Mouse (Mus musculus): ENCODE data around the gene Slc6a19. TPM values are rescaled to one million over a fixed set of nuclear protein-coding genes. Genes with fewer than 3 reads are reported as not detected.
"Not testable (repeated sequence)": the region's sequence is repeated elsewhere in the genome, so short reads cannot be mapped to it uniquely, and the experiment has no call there.

Slc6a19 gene
- not detected in 2 replicates for polyA plus RNA-seq (2014; fragmentation: Nextera tagmentation; extraction: Ambion mirVana)

DNA sequence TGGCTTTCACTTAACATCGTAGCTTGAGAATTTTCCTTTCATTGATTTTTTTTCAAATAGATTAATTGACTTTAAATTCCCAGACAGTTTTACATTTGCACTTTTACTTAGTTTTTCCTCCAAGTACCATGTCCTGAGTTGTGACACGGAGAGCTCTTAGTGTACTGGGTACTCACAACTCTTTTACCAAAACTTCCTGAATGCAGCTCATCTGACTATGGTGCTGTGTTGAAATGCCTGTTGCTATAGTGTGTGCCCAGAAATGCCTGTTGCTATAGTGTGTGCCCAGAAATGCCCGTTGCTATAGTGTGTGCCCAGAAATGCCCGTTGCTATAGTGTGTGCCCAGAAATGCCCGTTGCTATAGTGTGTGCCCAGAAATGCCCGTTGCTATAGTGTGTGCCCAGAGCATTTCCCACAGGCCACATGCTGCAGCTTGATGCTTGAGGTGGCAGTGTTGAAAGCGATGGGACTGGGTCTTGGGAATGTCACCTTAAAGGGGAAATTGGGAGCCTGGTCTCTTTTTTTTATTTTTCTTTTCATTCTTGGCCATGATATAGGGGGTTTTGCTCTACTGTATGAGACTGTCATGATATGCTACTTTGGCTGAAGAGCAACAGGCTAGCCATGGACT, at the start of gene Slc6a19:
Gene Slc6a19 (minus strand): TSS at position 172 of the 632 bp plus-strand sequence.
- no peak within 1 kb of the TSS for H3K27ac ChIP-seq (ENCODE audit: low read depth, low read length)
- no peak for ATAC-seq (replicated peaks; ENCODE audit: insufficient number of reproducible peaks, low FRiP score, low TSS enrichment)

DNA sequence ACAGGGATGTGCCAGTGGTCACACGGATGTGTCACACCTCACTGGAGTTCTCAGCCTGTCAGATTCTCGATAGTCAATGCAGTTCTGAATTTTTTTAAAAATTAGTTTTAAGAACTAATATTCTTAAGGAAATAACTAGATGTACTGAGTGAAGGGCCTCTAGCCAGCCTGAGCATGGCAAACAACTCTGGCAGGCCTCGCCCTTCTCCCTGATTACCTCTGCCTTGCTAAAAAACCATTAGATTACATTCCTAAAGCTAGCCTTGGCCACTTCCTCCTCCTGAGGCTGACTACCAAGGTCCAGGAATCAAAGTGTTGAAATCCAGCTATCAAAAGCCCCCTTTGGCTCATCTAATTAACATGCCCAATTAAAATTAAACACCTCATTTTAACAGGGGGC, 46.6 kb upstream of the Slc6a19 start:
- no peak overlapping the region for H3K9ac ChIP-seq (ENCODE audit: low read depth, low read length)
- 84% methylated on average over 3 of the region's 3 CpGs for whole genome bisulfite sequencing (ENCODE audit: insufficient replicate concordance)

More for the DNA sequence above, at the start of gene Slc6a19:
- no peaks in the 10 kb centered on the region for H3K27me3 ChIP-seq (ENCODE audit: control insufficient read depth, insufficient read depth, low read length)
- no peak within 1 kb of the TSS for H3K9ac ChIP-seq (ENCODE audit: low read depth, low read length)
- H3K4me3 ChIP-seq (ENCODE audit: low read depth, low read length) = no peak within 1 kb of the TSS
- H3K9me3 ChIP-seq (replicated peaks; ENCODE audit: control insufficient read depth, low read length) = no peaks in the 10 kb centered on the region
- no peaks in the 10 kb centered on the region for H3K36me3 ChIP-seq (ENCODE audit: control insufficient read depth, insufficient read depth, low read length)
- 82% methylated on average over 7 of the region's 7 CpGs for WGBS (ENCODE audit: insufficient replicate concordance)
- no peaks in the 10 kb centered on the region for H3K4me1 ChIP-seq (ENCODE audit: control insufficient read depth, insufficient read depth, low read length)
- no peak within 1 kb of the TSS for H3K4me2 ChIP-seq

GRCm38 (mm10) chr13:73750435-73750834, 45.8 kb upstream of the Slc6a19 start:
- 64% methylated on average over 6 of the region's 6 CpGs for WGBS (ENCODE audit: insufficient replicate concordance)
- ATAC-seq (replicated peaks; ENCODE audit: insufficient number of reproducible peaks, low FRiP score, low TSS enrichment) = no peak

More for the DNA sequence above, 46.6 kb upstream of the Slc6a19 start:
- Histone ChIP-seq H3K27me3 (ENCODE audit: control insufficient read depth, insufficient read depth, low read length) (no peaks in the 10 kb centered on the region; the same call in 1 of the 2 replicates), H3K4me3 (ENCODE audit: low read depth, low read length) (no peak overlapping the region), H3K4me1 (ENCODE audit: control insufficient read depth, insufficient read depth, low read length) (peaks cover 8% of the 10 kb centered on the region; the same call in 1 of the 2 replicates), H3K4me2 (no peak overlapping the region), H3K9me3 (replicated peaks; ENCODE audit: control insufficient read depth, low read length) (no peaks in the 10 kb centered on the region), H3K36me3 (ENCODE audit: control insufficient read depth, insufficient read depth, low read length) (no peaks in the 10 kb centered on the region), H3K27ac (ENCODE audit: low read depth, low read length) (no peak overlapping the region)
- no peak for ATAC-seq (replicated peaks; ENCODE audit: insufficient number of reproducible peaks, low FRiP score, low TSS enrichment)

GRCm38 (mm10) chr13:73748663-73749440, 44.2 kb upstream of the Slc6a19 start:
- no peak for ATAC-seq (replicated peaks; ENCODE audit: insufficient number of reproducible peaks, low FRiP score, low TSS enrichment)
- 32% methylated on average over 15 of the region's 15 CpGs for WGBS (ENCODE audit: insufficient replicate concordance)
- Histone ChIP-seq H3K4me2 (no peak overlapping the region), H3K27ac (ENCODE audit: low read depth, low read length) (no peak overlapping the region), H3K9me3 (replicated peaks; ENCODE audit: control insufficient read depth, low read length) (no peaks in the 10 kb centered on the region), H3K4me3 (ENCODE audit: low read depth, low read length) (no peak overlapping the region), H3K9ac (ENCODE audit: low read depth, low read length) (no peak overlapping the region), H3K36me3 (ENCODE audit: control insufficient read depth, insufficient read depth, low read length) (no peaks in the 10 kb centered on the region), H3K4me1 (ENCODE audit: control insufficient read depth, insufficient read depth, low read length) (no peaks in the 10 kb centered on the region), H3K27me3 (ENCODE audit: control insufficient read depth, insufficient read depth, low read length) (no peaks in the 10 kb centered on the region; the same call in 1 of the 2 replicates)

More at GRCm38 (mm10) chr13:73750435-73750834, 45.8 kb upstream of the Slc6a19 start:
- Histone ChIP-seq H3K4me3 (ENCODE audit: low read depth, low read length) (no peak overlapping the region), H3K27me3 (ENCODE audit: control insufficient read depth, insufficient read depth, low read length) (no peaks in the 10 kb centered on the region; the same call in 1 of the 2 replicates), H3K4me1 (ENCODE audit: control insufficient read depth, insufficient read depth, low read length) (peaks cover under 1% of the 10 kb centered on the region; the same call in 1 of the 2 replicates), H3K4me2 (no peak overlapping the region), H3K9me3 (replicated peaks; ENCODE audit: control insufficient read depth, low read length) (no peaks in the 10 kb centered on the region), H3K27ac (ENCODE audit: low read depth, low read length) (no peak overlapping the region), H3K36me3 (ENCODE audit: control insufficient read depth, insufficient read depth, low read length) (no peaks in the 10 kb centered on the region), H3K9ac (ENCODE audit: low read depth, low read length) (no peak overlapping the region)

- 68% methylated on average over 3 of the region's 3 CpGs for WGBS (ENCODE audit: insufficient replicate concordance)
- no peak overlapping the region for H3K27ac ChIP-seq (ENCODE audit: low read depth, low read length)
- no peak for ATAC-seq (replicated peaks; ENCODE audit: insufficient number of reproducible peaks, low FRiP score, low TSS enrichment)
- no peak overlapping the region for H3K4me2 ChIP-seq
- H3K4me3 ChIP-seq (ENCODE audit: low read depth, low read length) = no peak overlapping the region
- no peaks in the 10 kb centered on the region for H3K27me3 ChIP-seq (ENCODE audit: control insufficient read depth, insufficient read depth, low read length)
- no peaks in the 10 kb centered on the region for H3K36me3 ChIP-seq (ENCODE audit: control insufficient read depth, insufficient read depth, low read length)
- H3K9ac ChIP-seq (ENCODE audit: low read depth, low read length) = no peak overlapping the region
- H3K9me3 ChIP-seq (replicated peaks; ENCODE audit: control insufficient read depth, low read length) = no peaks in the 10 kb centered on the region
- no peaks in the 10 kb centered on the region for H3K4me1 ChIP-seq (ENCODE audit: control insufficient read depth, insufficient read depth, low read length)
These were observed 39.0 kb upstream of the Slc6a19 start for GRCm38 (mm10) chr13:73743662-73744061.

DNA sequence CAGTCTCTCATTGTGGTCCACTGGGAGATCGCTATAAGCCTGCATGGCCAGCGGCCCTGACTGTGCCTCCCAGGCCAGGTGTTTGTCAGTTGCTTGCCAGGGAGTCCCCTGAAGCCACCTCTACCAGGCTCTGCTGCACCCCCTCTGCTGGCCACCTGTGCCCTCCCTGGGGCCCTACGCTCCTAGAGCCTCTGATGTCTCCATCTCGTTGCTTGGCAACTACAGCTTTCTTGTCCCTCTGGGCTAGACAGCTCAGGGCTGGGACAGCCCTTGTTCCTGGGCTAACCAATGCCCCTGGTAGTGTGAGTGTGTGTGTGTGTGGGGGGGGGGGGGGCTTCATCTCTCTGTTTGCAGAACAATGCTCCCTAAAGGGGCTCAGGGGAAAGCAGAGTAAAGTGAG, 38.3 kb upstream of the Slc6a19 start:
- WGBS (ENCODE audit: insufficient replicate concordance) = 63% methylated on average over 4 of the region's 4 CpGs
- no peak overlapping the region for H3K9ac ChIP-seq (ENCODE audit: low read depth, low read length)
- no peak overlapping the region for H3K4me3 ChIP-seq (ENCODE audit: low read depth, low read length)
- no peaks in the 10 kb centered on the region for H3K4me1 ChIP-seq (ENCODE audit: control insufficient read depth, insufficient read depth, low read length)
- no peak overlapping the region for H3K4me2 ChIP-seq
- peak; percentile 46; the same call in 1 of the 2 replicates for ATAC-seq (replicated peaks; ENCODE audit: insufficient number of reproducible peaks, low FRiP score, low TSS enrichment)
- H3K36me3 ChIP-seq (ENCODE audit: control insufficient read depth, insufficient read depth, low read length) = no peaks in the 10 kb centered on the region
- H3K27me3 ChIP-seq (ENCODE audit: control insufficient read depth, insufficient read depth, low read length) = no peaks in the 10 kb centered on the region
- no peaks in the 10 kb centered on the region for H3K9me3 ChIP-seq (replicated peaks; ENCODE audit: control insufficient read depth, low read length)
- H3K27ac ChIP-seq (ENCODE audit: low read depth, low read length) = no peak overlapping the region

DNA sequence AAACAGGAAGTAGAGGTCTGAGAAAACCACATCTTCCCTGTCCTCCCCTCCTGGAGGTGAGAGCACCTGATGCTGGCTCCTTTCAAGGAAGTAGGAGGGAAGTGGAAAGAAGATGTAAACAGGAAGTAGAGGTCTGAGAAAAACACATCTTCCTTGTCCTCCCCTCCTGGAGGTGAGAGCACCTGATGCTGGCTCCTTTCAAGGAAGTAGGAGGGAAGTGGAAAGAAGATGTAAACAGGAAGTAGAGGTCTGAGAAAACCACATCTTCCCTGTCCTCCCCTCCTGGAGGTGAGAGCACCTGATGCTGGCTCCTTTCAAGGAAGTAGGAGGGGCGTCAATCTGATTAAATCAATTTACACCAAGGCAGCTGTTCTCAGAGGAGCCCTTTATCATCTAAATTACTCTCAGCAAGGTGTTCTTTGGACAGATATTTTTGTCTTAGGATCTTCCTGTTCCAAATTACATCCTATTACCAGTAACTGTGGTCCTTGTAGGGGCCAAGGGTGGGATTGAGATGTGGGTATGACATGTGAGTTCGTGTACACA, 35.8 kb upstream of the Slc6a19 start:
- H3K9ac ChIP-seq (ENCODE audit: low read depth, low read length); H3K4me3 ChIP-seq (ENCODE audit: low read depth, low read length); H3K27me3 ChIP-seq (ENCODE audit: control insufficient read depth, insufficient read depth, low read length); H3K36me3 ChIP-seq (ENCODE audit: control insufficient read depth, insufficient read depth, low read length); H3K4me1 ChIP-seq (ENCODE audit: control insufficient read depth, insufficient read depth, low read length); H3K27ac ChIP-seq (ENCODE audit: low read depth, low read length); ATAC-seq (replicated peaks; ENCODE audit: insufficient number of reproducible peaks, low FRiP score, low TSS enrichment); H3K9me3 ChIP-seq (replicated peaks; ENCODE audit: control insufficient read depth, low read length); H3K4me2 ChIP-seq: not testable (repeated sequence)
- 32% methylated on average over 2 of the region's 2 CpGs for WGBS (ENCODE audit: insufficient replicate concordance)

DNA sequence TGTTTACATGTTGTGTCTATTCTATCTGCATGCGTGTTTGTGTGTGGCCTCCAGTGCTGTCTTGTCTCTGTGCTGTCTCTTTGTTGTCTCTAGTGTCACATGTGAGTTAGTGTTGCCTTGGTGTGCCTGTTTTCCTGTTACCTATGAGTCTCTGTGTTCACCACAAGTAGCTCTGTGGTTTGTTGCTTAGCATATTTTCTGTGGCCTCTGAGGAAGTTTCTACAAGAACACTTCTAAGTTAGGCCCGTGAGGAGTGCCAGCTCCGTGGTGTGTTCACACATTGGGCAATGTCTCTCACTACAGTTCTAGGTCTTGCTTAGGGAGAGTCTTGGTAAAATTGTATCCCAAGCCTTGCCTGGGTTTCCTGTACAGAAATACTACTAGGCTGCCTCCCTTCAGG, 32.3 kb upstream of the Slc6a19 start:
- no peak overlapping the region for H3K4me2 ChIP-seq
- ATAC-seq (replicated peaks; ENCODE audit: insufficient number of reproducible peaks, low FRiP score, low TSS enrichment) = no peak
- no peak overlapping the region for H3K9ac ChIP-seq (ENCODE audit: low read depth, low read length)
- peaks cover 6% of the 10 kb centered on the region; the same call in 1 of the 2 replicates for H3K4me1 ChIP-seq (ENCODE audit: control insufficient read depth, insufficient read depth, low read length)
- H3K9me3 ChIP-seq (replicated peaks; ENCODE audit: control insufficient read depth, low read length) = no peaks in the 10 kb centered on the region
- WGBS (ENCODE audit: insufficient replicate concordance) = 77% methylated on average over 3 of the region's 3 CpGs
- H3K36me3 ChIP-seq (ENCODE audit: control insufficient read depth, insufficient read depth, low read length) = no peaks in the 10 kb centered on the region
- H3K27ac ChIP-seq (ENCODE audit: low read depth, low read length) = no peak overlapping the region
- peaks cover 11% of the 10 kb centered on the region for H3K27me3 ChIP-seq (ENCODE audit: control insufficient read depth, insufficient read depth, low read length)
- no peak overlapping the region for H3K4me3 ChIP-seq (ENCODE audit: low read depth, low read length)
